Mouse (Mus musculus) CH12.LX (cell line): ENCODE results near the gene Daxx. TPM values are rescaled to one million over a fixed set of nuclear protein-coding genes. Genes with fewer than 3 reads are reported as not detected.
A peak's percentile ranks its signal among the peaks of the same experiment; 100 is the strongest.

Experiments
- DNase-seq: peaks from one replicate; pipeline ENCODE4 v3.0.0-alpha.2; 2013; ENCODE audit errors: extremely low read depth
- H3K27ac ChIP-seq: 2 replicates; pipeline ENCODE4 v1.5.1; 2012; ENCODE audit warnings: low read depth, mild to moderate bottlenecking, control low read depth, moderate library complexity; ENCODE audit not compliant: insufficient read depth
- H3K27me3 ChIP-seq: replicated peaks from 2 replicates; pipeline ENCODE3; 2012; ENCODE audit warnings: inconsistent platforms
- H3K36me3 ChIP-seq, 2 experiments: replicated peaks in 1 of 2; 2 replicates each; pipeline versions ENCODE3 to v1.6.1; 2012; ENCODE audit warnings: inconsistent platforms in 1 of 2, low read length in 1 of 2, mild to moderate bottlenecking in 1 of 2, mixed read lengths in 1 of 2, moderate library complexity in 1 of 2; ENCODE audit not compliant: control insufficient read depth in 1 of 2, insufficient read depth in 1 of 2
- H3K4me1 ChIP-seq, 2 experiments: 2 replicates each; pipeline ENCODE4 v1.6.1; 2012; ENCODE audit warnings: inconsistent platforms in 1 of 2, moderate library complexity in 1 of 2; ENCODE audit not compliant: insufficient read depth in 2 of 2, control insufficient read depth in 1 of 2
- H3K4me2 ChIP-seq: 2 replicates; pipeline ENCODE4 v1.6.1; 2012; ENCODE audit warnings: low read depth, mild to moderate bottlenecking, control low read depth; ENCODE audit not compliant: poor library complexity, insufficient read depth, severe bottlenecking
- H3K4me3 ChIP-seq, 3 experiments: fragments of 150-350 bp in 1 of 3; sonication (generic) in 1 of 3; replicated peaks in 1 of 3; 2 replicates each; pipeline versions ENCODE3 to v1.5.1; 2011 to 2012; ENCODE audit warnings: low read depth in 2 of 3, low read length in 2 of 3, mild to moderate bottlenecking in 2 of 3, moderate library complexity in 2 of 3, control low read depth in 1 of 3, improper control_type of control experiment in 1 of 3, inconsistent platforms in 1 of 3, mixed read lengths in 1 of 3; ENCODE audit not compliant: poor library complexity in 1 of 3
- H3K79me2 ChIP-seq: replicated peaks from 2 replicates; pipeline ENCODE4 v1.6.1; 2012; ENCODE audit warnings: mild to moderate bottlenecking, moderate library complexity; ENCODE audit not compliant: control insufficient read depth, poor library complexity, insufficient read depth, severe bottlenecking; ENCODE audit errors: extremely low read depth
- H3K9ac ChIP-seq: 2 replicates; pipeline ENCODE4 v1.6.1; 2012; ENCODE audit warnings: low read depth, mild to moderate bottlenecking, control low read depth, moderate library complexity; ENCODE audit not compliant: insufficient read depth
- H3K9me3 ChIP-seq: replicated peaks from 2 replicates; pipeline ENCODE3; 2012; ENCODE audit warnings: low read length, inconsistent platforms, mixed read lengths
- CHD1 ChIP-seq: IDR thresholded peaks from 2 replicates; pipeline ENCODE4 v1.6.1; 2012; ENCODE audit warnings: low read depth, low read length, improper control_type of control experiment, inconsistent platforms
- E2F4 ChIP-seq: IDR thresholded peaks from 2 replicates; pipeline ENCODE4 v1.6.1; 2011; ENCODE audit warnings: low read depth, low read length, improper control_type of control experiment; ENCODE audit not compliant: insufficient replicate concordance
- ELF1 ChIP-seq: IDR thresholded peaks from 2 replicates; pipeline ENCODE4 v1.6.1; 2014; ENCODE audit warnings: low read depth, mild to moderate bottlenecking, inconsistent platforms, low read length, improper control_type of control experiment
- EP300 ChIP-seq: IDR thresholded peaks from 2 replicates; pipeline ENCODE4 v1.6.1; 2011; ENCODE audit warnings: low read length, improper control_type of control experiment
- ETS1 ChIP-seq: conservative IDR thresholded peaks from 2 replicates; pipeline ENCODE4 v1.6.1; 2012; ENCODE audit warnings: low read depth, mild to moderate bottlenecking, inconsistent platforms, low read length, improper control_type of control experiment, moderate library complexity
- GABPA ChIP-seq: IDR thresholded peaks from 2 replicates; pipeline ENCODE4 v1.6.1; 2012; ENCODE audit warnings: low read depth, low read length, improper control_type of control experiment, inconsistent platforms; ENCODE audit not compliant: insufficient replicate concordance
- HCFC1 ChIP-seq: IDR thresholded peaks from 2 replicates; pipeline ENCODE4 v1.6.1; 2012; ENCODE audit warnings: low read depth, mild to moderate bottlenecking, inconsistent platforms, low read length, improper control_type of control experiment
- IRF4 ChIP-seq: IDR thresholded peaks from 2 replicates; pipeline ENCODE4 v1.6.1; 2014; ENCODE audit warnings: low read depth, mild to moderate bottlenecking, inconsistent platforms, low read length, improper control_type of control experiment
- JUN ChIP-seq: IDR thresholded peaks from 2 replicates; pipeline ENCODE4 v1.6.1; 2011; ENCODE audit warnings: low read depth, mild to moderate bottlenecking, low read length, improper control_type of control experiment, moderate library complexity; ENCODE audit not compliant: insufficient read depth
- JUND ChIP-seq: conservative IDR thresholded peaks from 2 replicates; pipeline ENCODE4 v1.6.1; 2011; ENCODE audit warnings: low read depth, low read length, improper control_type of control experiment
- KAT2A ChIP-seq: IDR thresholded peaks from 2 replicates; pipeline ENCODE4 v1.6.1; 2012; ENCODE audit warnings: low read length, improper control_type of control experiment, inconsistent platforms; ENCODE audit not compliant: insufficient replicate concordance
- MAFK ChIP-seq: IDR thresholded peaks from 2 replicates; pipeline ENCODE4 v1.6.1; 2011; ENCODE audit warnings: low read length, improper control_type of control experiment; ENCODE audit not compliant: insufficient replicate concordance
- MAX ChIP-seq: IDR thresholded peaks from 2 replicates; pipeline ENCODE4 v1.6.1; 2011; ENCODE audit warnings: low read length, improper control_type of control experiment
- MAZ ChIP-seq: IDR thresholded peaks from 2 replicates; pipeline ENCODE4 v1.6.1; 2012; ENCODE audit warnings: low read depth, mild to moderate bottlenecking, inconsistent platforms, low read length, improper control_type of control experiment, moderate library complexity
- MYC ChIP-seq: IDR thresholded peaks from 2 replicates; pipeline ENCODE4 v1.6.1; 2011; ENCODE audit warnings: low read depth, mild to moderate bottlenecking, improper control_type of control experiment, low read length
- NELFE ChIP-seq: IDR thresholded peaks from 2 replicates; pipeline ENCODE4 v1.6.1; 2011; ENCODE audit warnings: low read depth, low read length, improper control_type of control experiment
- NRF1 ChIP-seq: IDR thresholded peaks from 2 replicates; pipeline ENCODE4 v1.6.1; 2014; ENCODE audit warnings: low read depth, mild to moderate bottlenecking, inconsistent platforms, low read length, improper control_type of control experiment, moderate library complexity
- POLR2A ChIP-seq: IDR thresholded peaks from 2 replicates; pipeline ENCODE4 v1.6.1; 2011; ENCODE audit warnings: low read depth, mild to moderate bottlenecking, improper control_type of control experiment, low read length
- POLR2AphosphoS2 ChIP-seq: IDR thresholded peaks from 2 replicates; pipeline ENCODE4 v1.6.1; 2011; ENCODE audit warnings: low read depth, low read length, improper control_type of control experiment
- RCOR1 ChIP-seq: conservative IDR thresholded peaks from 2 replicates; pipeline ENCODE4 v1.6.1; 2012; ENCODE audit warnings: low read depth, mild to moderate bottlenecking, inconsistent platforms, low read length, improper control_type of control experiment
- SMC3 ChIP-seq: IDR thresholded peaks from 2 replicates; pipeline ENCODE4 v1.6.1; 2011; ENCODE audit warnings: low read depth, low read length, improper control_type of control experiment
- TBP ChIP-seq: conservative IDR thresholded peaks from 2 replicates; pipeline ENCODE4 v1.6.1; 2011; ENCODE audit warnings: low read depth, low read length, improper control_type of control experiment
- TCF12 ChIP-seq: IDR thresholded peaks from 2 replicates; pipeline ENCODE4 v1.6.1; 2014; ENCODE audit warnings: low read depth, mild to moderate bottlenecking, inconsistent platforms, low read length, improper control_type of control experiment
- USF1 ChIP-seq: IDR thresholded peaks from 2 replicates; pipeline ENCODE4 v1.6.1; 2014; ENCODE audit warnings: low read depth, mild to moderate bottlenecking, inconsistent platforms, low read length, improper control_type of control experiment
- USF2 ChIP-seq: conservative IDR thresholded peaks from 2 replicates; pipeline ENCODE4 v1.6.1; 2011; ENCODE audit warnings: low read depth, low read length, improper control_type of control experiment
- ZKSCAN1 ChIP-seq: IDR thresholded peaks from 2 replicates; pipeline ENCODE4 v1.6.1; 2012; ENCODE audit warnings: low read depth, inconsistent platforms, low read length, improper control_type of control experiment, borderline replicate concordance
- ZMIZ1 ChIP-seq: IDR thresholded peaks from 2 replicates; pipeline ENCODE4 v1.6.1; 2012; ENCODE audit warnings: low read depth, mild to moderate bottlenecking, inconsistent platforms, low read length, improper control_type of control experiment
- ZNF384 ChIP-seq: IDR thresholded peaks from 2 replicates; pipeline ENCODE4 v1.6.1; 2012; ENCODE audit warnings: low read depth, low read length, improper control_type of control experiment, inconsistent platforms
- dilution Hi-C: fragments of 300-500 bp; cut with MboI; formaldehyde crosslinking; loops from 2 replicates; pipeline ENCODE4 v1.14.3; 2020; ENCODE audit warnings: low sequenced_read_pairs; ENCODE audit not compliant: extremely low pct_unique_long_range_greater_than_20kb, extremely low pct_ligation_motif_present
- in situ Hi-C: fragments of 300-500 bp; cut with MboI; formaldehyde crosslinking; loops from 3 replicates; pipeline ENCODE4 v1.14.3; 2019; ENCODE audit warnings: low sequenced_read_pairs, low pct_ligation_motif_present, low pct_unique_long_range_greater_than_20kb, mixed read lengths
- polyA plus RNA-seq: library from polyadenylated mRNA; unstranded; fragments of >175 nt; gene quantifications from 2 replicates; pipeline ENCODE4 v1.2.1, GENCODE M21; 2012; ENCODE audit warnings: low read depth; ENCODE audit not compliant: insufficient read length
- total RNA-seq, 2 experiments: library from RNA; depleted of rRNA; stranded (reverse); fragments of 300-350 nt in 1 of 2; fragments of >200 nt in 1 of 2; gene quantifications; 2 replicates each; pipeline ENCODE4 v1.2.3; 2012 to 2014

Gene Daxx
- total and polyA plus RNA-seq, 3 experiments: 32.3 to 53.0 (median 33.8) TPM

DNA sequence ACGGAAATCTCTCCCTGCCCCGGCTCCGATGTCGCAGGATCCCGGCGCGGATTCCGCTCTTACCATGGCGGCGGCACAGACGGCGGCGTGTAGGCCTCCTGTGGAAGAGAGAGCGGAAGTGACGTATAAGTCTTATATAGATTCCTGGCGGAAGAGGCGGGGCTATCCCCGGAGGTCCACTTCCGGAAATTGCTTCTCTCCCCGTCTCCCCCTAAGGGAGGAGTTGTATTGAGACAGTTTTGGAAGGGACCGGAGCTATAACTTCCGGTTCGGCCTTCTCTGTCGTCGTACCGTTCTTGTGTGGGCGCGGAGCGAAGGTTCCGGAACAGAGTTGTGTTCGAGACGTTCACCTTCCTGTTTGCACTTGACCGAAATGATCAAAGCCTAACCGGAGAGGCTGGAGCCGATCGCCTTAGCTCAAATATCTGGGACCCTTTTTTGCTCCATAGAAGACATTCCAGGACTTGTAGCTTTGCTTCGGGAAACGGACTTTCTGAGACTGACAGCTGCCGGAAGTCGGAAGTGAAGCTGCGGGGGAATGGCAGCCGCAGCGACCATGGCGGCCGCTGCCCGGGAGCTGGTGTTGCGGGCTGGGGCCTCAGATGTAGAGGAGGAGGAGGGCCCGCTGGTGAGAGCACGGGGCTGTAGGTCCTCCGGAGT, 46.5 kb downstream of the Daxx start, which contains the start of the genes Vps52 and Rps18 (continued):
- peak; percentile 95 for TF ChIP-seq TBP
- peak; percentile 38 for TF ChIP-seq NRF1
- TF ChIP-seq CHD1: no peak
- no peak for TF ChIP-seq GABPA
- no peak for TF ChIP-seq EP300
- TF ChIP-seq JUN: no peak
- peak; percentile 95 for TF ChIP-seq NELFE
- peak; percentile 92 for TF ChIP-seq MAX
- TF ChIP-seq RCOR1: 0 out of 2 replicates have a peak, but pooled peaks have one; percentile 26
- peak; percentile 94 for TF ChIP-seq HCFC1
- TF ChIP-seq ZNF384: no peak

DNA sequence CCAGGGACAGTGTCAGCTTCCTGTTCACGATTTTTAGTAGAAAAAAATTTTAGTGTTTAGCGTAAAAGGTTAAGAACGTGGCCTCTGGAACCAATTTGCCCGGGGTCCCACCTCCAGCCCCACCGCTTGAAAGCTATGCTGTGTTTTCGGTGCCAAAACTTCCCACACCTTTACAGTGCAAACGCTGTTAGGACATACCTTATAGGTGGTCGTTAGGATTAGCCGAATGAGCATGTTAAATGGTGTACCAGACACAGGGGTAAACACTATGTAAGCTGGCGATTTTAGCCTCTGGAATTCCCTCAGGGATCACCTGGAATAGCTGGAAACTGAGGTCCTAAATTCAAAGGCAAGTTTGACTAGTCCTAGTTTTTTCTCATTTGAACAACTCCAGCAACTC, 47.1 kb downstream of the Daxx start:
- H3K4me1 ChIP-seq: peaks cover 7 to 31% of the 10 kb centered on the region in 2 experiments
- no peaks in the 10 kb centered on the region for H3K27me3 ChIP-seq
- peaks cover 54 to 66% of the 10 kb centered on the region in 2 experiments for H3K36me3 ChIP-seq
- H3K27ac ChIP-seq: peak overlapping the region; percentile 60; the same call in 1 of the 2 replicates
- peak overlapping the region; percentile 91 to 99 (median 96) for H3K4me3 ChIP-seq
- peak overlapping the region; percentile 99 for H3K9ac ChIP-seq
- in situ Hi-C loops: no loop called here
- TF ChIP-seq TBP (no peak), ZMIZ1 (0 out of 2 replicates have a peak, but pooled peaks have one; percentile 8)
- H3K4me2 ChIP-seq: peak overlapping the region; percentile 97
- H3K79me2 ChIP-seq: peaks cover 29% of the 10 kb centered on the region
- dilution Hi-C loops: no loop called here
- DNase-seq: no peak
- no peaks in the 10 kb centered on the region for H3K9me3 ChIP-seq

DNA sequence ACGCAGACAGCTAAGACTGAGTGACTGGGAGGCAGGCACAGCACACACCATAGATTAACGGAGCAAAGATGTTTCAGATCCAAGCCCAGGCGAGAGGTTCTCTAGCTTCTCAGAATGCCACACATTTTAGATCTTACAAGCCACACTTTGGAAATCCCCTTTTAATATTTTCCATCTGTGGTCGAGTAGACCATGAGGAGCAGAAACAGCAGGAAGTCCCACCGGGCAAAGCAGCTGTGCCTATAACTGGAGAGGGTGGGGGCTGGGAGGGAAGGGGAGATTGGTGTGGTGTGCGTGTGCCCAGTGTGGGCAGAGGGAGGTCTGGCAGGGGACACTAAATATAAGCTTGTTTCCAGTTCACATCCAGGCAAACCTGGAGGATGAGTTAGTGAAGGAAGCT, 48.3 kb downstream of the Daxx start:
- in situ Hi-C loops (no loop called here), dilution Hi-C loops (no loop called here)
- peaks cover 29% of the 10 kb centered on the region for H3K79me2 ChIP-seq
- peaks cover 7 to 30% of the 10 kb centered on the region in 2 experiments for H3K4me1 ChIP-seq
- H3K9ac ChIP-seq: peak overlapping the region; percentile 99
- H3K9me3 ChIP-seq: no peaks in the 10 kb centered on the region
- H3K27me3 ChIP-seq: no peaks in the 10 kb centered on the region
- peak overlapping the region; percentile 36 to 96 (median 37) for H3K4me3 ChIP-seq
- peak overlapping the region; percentile 62 for H3K27ac ChIP-seq
- H3K4me2 ChIP-seq: peak overlapping the region; percentile 97
- H3K36me3 ChIP-seq: peaks cover 48 to 61% of the 10 kb centered on the region in 2 experiments
- DNase-seq: peak; percentile 79
- 0 out of 2 replicates have a peak, but pooled peaks have one; percentile 24 for TF ChIP-seq ELF1
- TF ChIP-seq MAZ: no peak
- TF ChIP-seq E2F4: no peak
- TF ChIP-seq SMC3: no peak
- TF ChIP-seq POLR2AphosphoS2: no peak
- TF ChIP-seq ETS1: peak; percentile 75
- TF ChIP-seq MAFK: no peak
- TF ChIP-seq JUN: no peak
- no peak for TF ChIP-seq JUND
- TF ChIP-seq ZNF384: no peak
- TF ChIP-seq USF2: no peak
- TF ChIP-seq KAT2A: no peak
- TF ChIP-seq IRF4: no peak
- TF ChIP-seq USF1: no peak
- TF ChIP-seq MYC: peak; percentile 86
- no peak for TF ChIP-seq TBP
- peak; percentile 49 for TF ChIP-seq MAX
- TF ChIP-seq NELFE: peak; percentile 24; the same call in 1 of the 2 replicates
- peak; percentile 33; the same call in 1 of the 2 replicates for TF ChIP-seq POLR2A
- TF ChIP-seq HCFC1: 0 out of 2 replicates have a peak, but pooled peaks have one; percentile 15
- TF ChIP-seq TCF12: peak; percentile 69
- no peak for TF ChIP-seq ZKSCAN1
- TF ChIP-seq EP300: peak; percentile 72
